Mouse (Mus musculus) urinary bladder, postnatal 0 days (tissue): ENCODE measurements around the gene Raph1. TPM values are rescaled to one million over a fixed set of nuclear protein-coding genes. Genes with fewer than 3 reads are reported as not detected.

Experiments
- microRNA-seq: library from miRNA; unstranded; fragments of <30 nt; microRNA quantifications from one replicate; pipeline ENCODE4, GENCODE M21; 2016
- polyA plus RNA-seq: library from polyadenylated mRNA; unstranded; fragments of >200 nt; fragmentation: Nextera tagmentation; extraction: Ambion mirVana; gene quantifications from 2 replicates; pipeline ENCODE4 v1.2.1, GENCODE M21; 2015

The Raph1 gene
- 17.6 and 21.9 TPM in 2 replicates for polyA plus RNA-seq

GRCm38 (mm10) chr1:60566631-60567311 is at the start of gene Raph1:
TSS of gene Raph1 (minus strand) at chr1:60567104.

Small RNAs within 50 kb of the gene (microRNA-seq; reads per million reads assigned to microRNA genes)
- not detected for gene Gm23762

Other genes starting within 250 kb of the Raph1 start
- gene Cyp20a1, start 223.8 kb downstream of the Raph1 start, polyA plus RNA-seq, result 25.6 and 29.1 TPM in 2 replicates
- 12.4 and 15.7 TPM in 2 replicates for gene Abi2, start 157.5 kb downstream of the Raph1 start, polyA plus RNA-seq
- gene Cd28, start 149.7 kb upstream of the Raph1 start, polyA plus RNA-seq, result 0.16 and 0.29 TPM in 2 replicates